Mouse (Mus musculus): ENCODE measurements at regions not wholly inside any gene's neighbourhood (a gene's known extent, or its start where the extent isn't known, plus 50 kb on each side); places are given as distances from the start of the nearest gene placed in this dataset.

DNA sequence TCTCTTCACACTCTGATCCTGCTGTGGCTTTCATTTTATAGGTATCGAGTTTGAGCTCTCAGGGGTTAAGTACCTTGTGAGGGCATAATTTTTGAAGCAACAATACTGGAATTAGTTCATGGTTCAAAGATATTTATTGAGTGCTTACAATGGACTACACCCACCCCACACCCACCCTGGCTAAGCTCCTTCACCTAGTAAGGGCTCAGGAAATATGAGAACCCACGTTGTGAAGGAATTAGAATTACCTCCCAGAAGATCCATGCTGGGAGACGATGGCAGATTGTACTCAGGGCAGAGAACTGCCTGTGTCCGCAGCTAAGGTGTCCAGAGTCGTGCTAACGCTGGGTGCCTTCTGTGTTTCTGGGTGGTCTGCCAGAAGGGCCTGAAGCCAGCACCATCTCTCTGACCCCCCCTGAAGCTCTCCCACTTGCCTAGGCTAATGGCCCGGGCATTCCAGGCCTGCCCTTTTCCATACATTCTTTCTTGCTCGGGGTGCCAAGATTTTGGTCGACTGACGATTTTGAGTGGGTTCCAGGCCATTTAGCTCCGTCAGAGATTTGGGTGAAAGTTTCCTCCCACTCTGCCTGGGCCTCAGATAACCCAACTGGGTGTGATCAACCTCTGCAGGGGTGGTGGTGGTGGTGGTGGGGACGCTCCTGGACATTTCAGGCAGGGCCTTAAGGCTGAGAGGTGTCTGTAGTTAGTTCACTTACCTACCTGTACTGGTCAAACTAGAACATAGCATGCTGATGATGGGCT lies 67.7 kb upstream of the Bcl6 start:
- TF ChIP-seq POLR2A (IDR thresholded peaks at IDR 0.05; ENCODE audit: borderline replicate concordance, insufficient read depth, low read length) (no peak), CTCF (IDR thresholded peaks at IDR 0.05; ENCODE audit: borderline replicate concordance, insufficient read depth, low read depth, low read length) (no peak)

All from cerebellum, adult 2 months (tissue).